Mouse (Mus musculus) bone marrow macrophage, adult 2 months (primary cell): ENCODE measurements around the gene Capzb.

ENCODE experiments used
- CTCF ChIP-seq: IDR thresholded peaks from 2 replicates; pipeline ENCODE4 v1.5.1; 2012; ENCODE audit warnings: low read depth, mild to moderate bottlenecking, low read length, moderate library complexity
- POLR2A ChIP-seq: IDR thresholded peaks from 2 replicates; pipeline ENCODE4 v1.6.1; 2012; ENCODE audit warnings: mild to moderate bottlenecking, low read depth, low read length, borderline replicate concordance

DNA sequence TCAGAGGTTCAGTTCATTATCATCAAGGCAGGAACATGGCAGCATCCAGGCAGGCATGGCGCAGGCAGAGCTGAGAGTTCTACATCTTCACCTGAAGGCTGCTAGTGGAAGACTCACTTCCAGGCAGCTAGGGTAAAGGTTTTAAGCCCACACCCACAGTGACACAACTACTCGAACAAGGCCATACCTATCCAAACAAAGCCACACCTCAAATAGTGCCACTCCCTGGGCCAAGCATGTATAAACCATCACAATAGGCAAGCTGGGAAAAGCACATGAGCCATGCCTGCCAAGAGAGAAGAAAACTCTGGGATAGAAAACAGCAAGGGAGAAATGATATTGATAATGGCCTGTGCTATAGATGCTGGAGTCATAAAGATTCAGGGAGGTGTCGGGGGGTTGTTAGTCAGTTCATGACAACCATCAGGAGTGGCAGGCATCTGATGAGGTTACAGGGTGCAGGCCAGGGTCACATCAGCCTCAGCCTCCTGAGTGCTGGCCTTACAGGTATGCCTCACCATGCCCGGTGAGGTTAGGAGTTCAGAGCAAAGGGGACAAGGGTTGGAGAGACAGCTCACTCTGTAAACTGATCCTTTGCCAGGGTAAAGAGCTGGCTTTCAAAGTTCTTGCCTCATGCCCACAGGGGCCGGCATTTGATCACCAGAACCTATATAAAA is 6.8 kb upstream of the Capzb start:
- TF ChIP-seq POLR2A (no peak), CTCF (no peak)
